Mouse (Mus musculus): ENCODE results near the gene Msh5. TPM values are rescaled to one million over a fixed set of nuclear protein-coding genes. Genes with fewer than 3 reads are reported as not detected.

The Msh5 gene
- 2.8 and 3.1 TPM in 2 replicates for polyA plus RNA-seq (2015; fragmentation: Nextera tagmentation; extraction: Ambion mirVana)

- H3K36me3 ChIP-seq: no peaks in the 10 kb centered on the region
- peak; percentile 98 for ATAC-seq (ENCODE audit: low read depth)
- H3K9ac ChIP-seq: peak within 1 kb of the TSS; percentile 83
- peak within 1 kb of the TSS; percentile 76 for H3K27ac ChIP-seq (replicated peaks)
- peak within 1 kb of the TSS; percentile 99 for H3K4me2 ChIP-seq
- no peaks in the 10 kb centered on the region for H3K9me3 ChIP-seq
- peaks cover 46% of the 10 kb centered on the region for H3K4me1 ChIP-seq (replicated peaks)
- 3% methylated on average over 33 of the region's 33 CpGs for WGBS
- no peaks in the 10 kb centered on the region for H3K27me3 ChIP-seq
- peak within 1 kb of the TSS; percentile 58 for H3K4me3 ChIP-seq
These were observed at the start of gene Msh5 for GRCm38 (mm10) chr17:35046681-35047455. Msh5 (minus strand) TSS chr17:35046745.

- WGBS: 93% methylated on average over 15 of the region's 15 CpGs
- Histone ChIP-seq H3K9ac (no peak overlapping the region; the same call in 1 of the 2 replicates), H3K36me3 (peaks cover 82% of the 10 kb centered on the region), H3K9me3 (no peaks in the 10 kb centered on the region), H3K4me3 (no peak overlapping the region), H3K4me1 (replicated peaks) (peaks cover 17% of the 10 kb centered on the region), H3K27me3 (no peaks in the 10 kb centered on the region), H3K27ac (replicated peaks) (no peak overlapping the region), H3K4me2 (no peak overlapping the region)
- ATAC-seq (ENCODE audit: low read depth): no peak
These were observed 48.2 kb upstream of the Msh5 start for GRCm38 (mm10) chr17:35094475-35095365.

GRCm38 (mm10) chr17:35092403-35093198 lies 46.1 kb upstream of the Msh5 start:
- Histone ChIP-seq H3K36me3 (peaks cover 60% of the 10 kb centered on the region), H3K4me3 (no peak overlapping the region), H3K9me3 (no peaks in the 10 kb centered on the region), H3K27ac (replicated peaks) (no peak overlapping the region), H3K4me1 (replicated peaks) (peaks cover 18% of the 10 kb centered on the region), H3K4me2 (no peak overlapping the region), H3K9ac (no peak overlapping the region), H3K27me3 (no peaks in the 10 kb centered on the region)
- 92% methylated on average over 14 of the region's 14 CpGs for WGBS
- no peak for ATAC-seq (ENCODE audit: low read depth)

GRCm38 (mm10) chr17:35090166-35090932 lies 43.8 kb upstream of the Msh5 start:
- Histone ChIP-seq H3K4me3 (peak overlapping the region; percentile 59), H3K9ac (peak overlapping the region; percentile 89), H3K27me3 (no peaks in the 10 kb centered on the region), H3K36me3 (peaks cover 39% of the 10 kb centered on the region), H3K9me3 (no peaks in the 10 kb centered on the region), H3K4me1 (replicated peaks) (peaks cover 18% of the 10 kb centered on the region), H3K27ac (replicated peaks) (peak overlapping the region; percentile 98), H3K4me2 (peak overlapping the region; percentile 72)
- ATAC-seq (ENCODE audit: low read depth): no peak
- WGBS: 56% methylated on average over 8 of the region's 8 CpGs

DNA sequence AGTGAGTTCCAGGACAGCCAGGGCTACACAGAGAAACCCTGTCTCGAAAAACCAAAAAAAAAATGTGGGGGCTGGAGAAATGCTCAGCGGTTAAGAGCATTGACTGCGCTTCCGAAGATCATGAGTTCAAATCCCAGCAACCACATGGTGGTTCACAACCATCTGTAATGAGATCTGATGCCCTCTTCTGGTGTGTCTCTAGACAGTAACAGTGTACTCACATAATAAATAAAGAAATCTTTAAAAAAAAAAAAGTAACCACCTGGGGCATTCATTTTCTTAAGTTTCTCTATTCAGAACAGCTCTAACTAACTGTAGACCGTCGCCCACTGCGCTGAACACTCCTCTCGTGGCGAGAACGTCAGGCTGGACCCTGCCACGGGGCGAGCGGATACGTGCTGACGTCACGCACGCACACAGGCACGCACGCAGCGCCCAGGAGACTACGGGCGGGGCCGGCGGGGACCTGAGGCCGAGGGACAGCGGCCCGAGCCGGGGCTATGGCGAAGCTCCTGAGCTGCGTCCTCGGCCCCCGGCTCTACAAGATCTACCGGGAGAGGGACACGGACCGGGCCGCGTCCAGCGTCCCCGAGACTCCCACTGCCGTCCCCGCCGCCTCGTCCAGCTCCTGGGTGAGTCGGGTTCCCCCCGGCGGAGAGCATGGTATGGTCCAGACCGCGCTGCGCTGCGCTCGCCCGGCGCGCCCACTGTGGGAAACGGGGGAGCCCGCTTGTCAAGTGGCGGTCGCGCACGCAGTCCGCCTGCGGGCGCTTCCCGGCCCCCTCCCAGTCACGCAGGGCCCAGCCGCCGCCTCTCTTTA lies 42.5 kb upstream of the Msh5 start, which contains the start of gene Abhd16a:
Abhd16a (plus strand) TSS at position 439 of the 820 bp plus-strand sequence.
- Histone ChIP-seq H3K4me1 (replicated peaks) (peaks cover 18% of the 10 kb centered on the region), H3K9ac (peak within 1 kb of the TSS; percentile 89), H3K9me3 (no peaks in the 10 kb centered on the region), H3K36me3 (peaks cover 26% of the 10 kb centered on the region), H3K27ac (replicated peaks) (peak within 1 kb of the TSS; percentile 98), H3K27me3 (no peaks in the 10 kb centered on the region), H3K4me3 (peak within 1 kb of the TSS; percentile 59), H3K4me2 (peak within 1 kb of the TSS; percentile 72)
- 3% methylated on average over 67 of the region's 67 CpGs for WGBS
- ATAC-seq (ENCODE audit: low read depth): peak; percentile 98

DNA sequence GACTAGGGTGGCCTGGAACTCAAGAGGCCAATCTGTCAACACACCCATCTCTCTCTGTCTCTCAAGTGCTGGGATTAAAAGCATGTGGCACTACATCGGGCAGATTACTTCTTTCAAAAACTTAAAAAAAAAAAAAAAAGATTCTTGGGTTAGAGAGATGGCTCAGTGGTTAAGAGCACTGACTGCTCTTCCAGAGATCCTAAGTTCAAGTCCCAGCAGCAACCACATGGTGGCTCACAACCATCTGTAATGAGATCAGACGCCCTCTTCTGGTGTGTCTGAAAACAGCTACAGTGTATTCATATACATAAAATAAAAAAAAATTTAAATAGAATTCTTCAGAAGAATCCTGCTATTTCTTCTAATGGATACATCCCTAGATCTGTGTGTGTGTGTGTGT lies 41.6 kb upstream of the Msh5 start:
- Histone ChIP-seq H3K4me1 (replicated peaks) (peaks cover 18% of the 10 kb centered on the region), H3K4me3 (no peak overlapping the region), H3K9ac (no peak overlapping the region), H3K4me2 (no peak overlapping the region), H3K27me3 (no peaks in the 10 kb centered on the region), H3K36me3 (peaks cover 17% of the 10 kb centered on the region), H3K9me3 (no peaks in the 10 kb centered on the region), H3K27ac (replicated peaks) (no peak overlapping the region)
- 49% methylated on average over 2 of the region's 2 CpGs for WGBS
- no peak for ATAC-seq (ENCODE audit: low read depth)

DNA sequence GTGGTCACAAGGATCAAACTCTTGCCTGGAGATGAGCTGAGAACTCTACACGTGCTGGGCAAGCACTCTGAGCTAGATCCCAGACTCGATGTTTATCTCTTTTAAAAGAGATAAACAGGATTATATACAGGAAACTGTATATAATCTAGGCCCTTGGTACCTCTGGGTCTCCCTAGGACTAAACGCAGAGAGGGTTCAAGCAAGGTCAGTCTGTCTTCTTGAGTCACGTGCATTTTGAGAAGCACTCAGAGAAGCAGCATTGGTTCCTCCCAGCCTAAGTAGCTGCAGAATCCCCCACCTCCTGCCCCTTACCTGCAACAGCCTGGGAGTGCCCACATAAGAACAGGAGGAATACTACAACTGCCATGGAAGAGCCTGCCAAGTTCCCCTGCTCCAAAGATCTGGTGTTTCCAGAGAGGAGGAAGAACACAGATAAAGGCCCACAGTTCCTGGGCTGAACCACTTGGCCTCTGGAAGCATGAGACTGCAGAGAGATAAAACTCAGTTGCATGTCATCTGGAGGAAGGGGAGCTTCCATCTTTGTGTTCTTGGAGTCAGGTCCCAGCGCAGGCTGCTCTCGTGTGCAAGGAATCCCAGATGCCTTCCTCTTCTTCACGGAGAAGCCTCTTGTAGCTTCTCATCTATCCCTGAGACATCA lies 38.8 kb upstream of the Msh5 start, which contains the start of gene Ly6g6f:
Ly6g6f (minus strand) TSS at position 403 of the 658 bp plus-strand sequence.
- no peak for ATAC-seq (ENCODE audit: low read depth)
- Histone ChIP-seq H3K36me3 (no peaks in the 10 kb centered on the region), H3K9me3 (no peaks in the 10 kb centered on the region), H3K4me2 (no peak within 1 kb of the TSS), H3K9ac (no peak within 1 kb of the TSS), H3K27ac (replicated peaks) (no peak within 1 kb of the TSS), H3K4me1 (replicated peaks) (peaks cover 7% of the 10 kb centered on the region), H3K4me3 (no peak within 1 kb of the TSS), H3K27me3 (no peaks in the 10 kb centered on the region)
- 88% methylated on average over 7 of the region's 7 CpGs for WGBS

- no peak overlapping the region for H3K9ac ChIP-seq
- no peak overlapping the region for H3K4me2 ChIP-seq
- H3K9me3 ChIP-seq: no peaks in the 10 kb centered on the region
- H3K4me3 ChIP-seq: no peak overlapping the region
- ATAC-seq (ENCODE audit: low read depth): no peak
- WGBS: 87% methylated on average over 3 of the region's 3 CpGs
- H3K36me3 ChIP-seq: no peaks in the 10 kb centered on the region
- H3K4me1 ChIP-seq (replicated peaks): no peaks in the 10 kb centered on the region
- H3K27ac ChIP-seq (replicated peaks): no peak overlapping the region
- H3K27me3 ChIP-seq: no peaks in the 10 kb centered on the region
These were observed 37.5 kb upstream of the Msh5 start for GRCm38 (mm10) chr17:35083929-35084497.

- Histone ChIP-seq H3K27ac (replicated peaks) (no peak overlapping the region), H3K9ac (no peak overlapping the region), H3K27me3 (no peaks in the 10 kb centered on the region), H3K9me3 (no peaks in the 10 kb centered on the region), H3K4me3 (no peak overlapping the region), H3K4me1 (replicated peaks) (peaks cover 4% of the 10 kb centered on the region; the same call in 1 of the 2 replicates), H3K4me2 (no peak overlapping the region), H3K36me3 (no peaks in the 10 kb centered on the region)
- 82% methylated on average over 16 of the region's 16 CpGs for WGBS
- ATAC-seq (ENCODE audit: low read depth): no peak
These were observed 36.5 kb upstream of the Msh5 start for GRCm38 (mm10) chr17:35082841-35083576.

All from neural tube, embryonic 13.5 days (tissue).